Mouse (Mus musculus) erythroblast, embryonic 14.5 days (primary cell): Measurements from ENCODE around the gene Gm10203. TPM values are rescaled to one million over a fixed set of nuclear protein-coding genes. Genes with fewer than 3 reads are reported as not detected.

Source experiments
- H3K27me3 ChIP-seq: 2 replicates; pipeline ENCODE4 v1.6.1; 2012; ENCODE audit warnings: inconsistent platforms; ENCODE audit not compliant: control insufficient read depth
- H3K36me3 ChIP-seq: 2 replicates; pipeline ENCODE4 v1.6.1; 2012; ENCODE audit warnings: mild to moderate bottlenecking, inconsistent platforms; ENCODE audit not compliant: control insufficient read depth
- H3K4me1 ChIP-seq: 2 replicates; pipeline ENCODE4 v1.6.1; 2012; ENCODE audit warnings: inconsistent platforms; ENCODE audit not compliant: control insufficient read depth
- H3K4me3 ChIP-seq: replicated peaks from 2 replicates; pipeline ENCODE3; 2012; ENCODE audit warnings: moderate library complexity, mild to moderate bottlenecking, inconsistent platforms
- H3K9me3 ChIP-seq: 2 replicates; pipeline ENCODE4 v1.6.1; 2012; ENCODE audit warnings: low read length, inconsistent platforms, mixed read lengths; ENCODE audit not compliant: control insufficient read depth
- GATA1 ChIP-seq: IDR thresholded peaks from 2 replicates; pipeline ENCODE4 v1.6.1; 2012; ENCODE audit warnings: low read length, inconsistent platforms, mixed read lengths
- TAL1 ChIP-seq: IDR thresholded peaks from 3 replicates; pipeline ENCODE4 v1.6.1; 2012; ENCODE audit warnings: low read length, inconsistent platforms, mixed read lengths
- polyA plus RNA-seq: library from polyadenylated mRNA; stranded (reverse); fragments of >175 nt; gene quantifications from 2 replicates; pipeline ENCODE4 v1.2.3, GENCODE M21; 2012

Gene Gm10203
- polyA plus RNA-seq, 1 experiment = not detected

DNA sequence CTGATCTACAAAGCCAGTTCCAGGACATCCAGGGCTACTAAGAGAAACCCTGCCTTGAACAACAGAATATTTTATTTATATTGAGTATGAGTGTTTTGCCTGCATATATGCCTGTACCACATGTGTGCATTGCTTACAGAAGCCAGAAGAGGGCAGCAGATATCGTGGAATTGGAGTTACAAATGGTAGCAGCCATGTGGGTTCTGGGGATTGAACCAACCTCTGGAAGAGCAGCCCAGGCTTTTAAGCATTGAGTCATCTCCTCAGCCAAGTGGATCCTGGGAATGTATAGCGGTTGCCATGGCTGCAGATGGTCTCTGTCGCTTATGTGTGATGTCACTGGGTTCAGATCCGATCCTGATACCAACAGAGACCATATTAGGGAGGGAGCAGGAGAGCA lies 3.3 kb upstream of the Gm10203 start:
- Histone ChIP-seq H3K4me1 (no peaks in the 10 kb centered on the region), H3K27me3 (no peaks in the 10 kb centered on the region), H3K36me3 (no peaks in the 10 kb centered on the region), H3K4me3 (no peak overlapping the region), H3K9me3 (no peaks in the 10 kb centered on the region)
- TF ChIP-seq GATA1 = no peak
- TF ChIP-seq TAL1 = no peak

DNA sequence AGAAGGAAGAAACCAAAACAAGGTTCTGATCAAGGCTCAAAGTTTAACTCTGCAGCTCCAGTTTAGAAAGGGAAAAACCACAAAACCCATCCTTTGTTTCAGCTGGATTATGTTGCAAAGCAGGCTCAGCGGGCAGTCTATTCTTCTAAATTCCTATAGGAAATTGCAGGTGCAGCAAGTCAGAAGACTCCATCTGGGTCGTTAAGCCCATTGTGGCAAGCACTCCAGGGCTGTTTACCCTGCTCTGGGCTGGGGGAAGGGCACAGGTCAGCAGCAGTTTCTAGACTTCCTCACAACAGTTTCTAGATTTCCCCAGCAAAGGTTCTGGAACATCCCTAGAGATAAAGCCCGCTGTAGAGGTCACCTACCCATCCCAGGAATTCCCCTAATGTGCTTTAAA lies 1.1 kb downstream of the Gm10203 start:
- Histone ChIP-seq H3K27me3 (no peaks in the 10 kb centered on the region), H3K4me3 (no peak overlapping the region), H3K9me3 (no peaks in the 10 kb centered on the region), H3K36me3 (no peaks in the 10 kb centered on the region), H3K4me1 (peaks cover 4% of the 10 kb centered on the region; the same call in 1 of the 2 replicates)
- TF ChIP-seq GATA1 = no peak
- TF ChIP-seq TAL1 = no peak

DNA sequence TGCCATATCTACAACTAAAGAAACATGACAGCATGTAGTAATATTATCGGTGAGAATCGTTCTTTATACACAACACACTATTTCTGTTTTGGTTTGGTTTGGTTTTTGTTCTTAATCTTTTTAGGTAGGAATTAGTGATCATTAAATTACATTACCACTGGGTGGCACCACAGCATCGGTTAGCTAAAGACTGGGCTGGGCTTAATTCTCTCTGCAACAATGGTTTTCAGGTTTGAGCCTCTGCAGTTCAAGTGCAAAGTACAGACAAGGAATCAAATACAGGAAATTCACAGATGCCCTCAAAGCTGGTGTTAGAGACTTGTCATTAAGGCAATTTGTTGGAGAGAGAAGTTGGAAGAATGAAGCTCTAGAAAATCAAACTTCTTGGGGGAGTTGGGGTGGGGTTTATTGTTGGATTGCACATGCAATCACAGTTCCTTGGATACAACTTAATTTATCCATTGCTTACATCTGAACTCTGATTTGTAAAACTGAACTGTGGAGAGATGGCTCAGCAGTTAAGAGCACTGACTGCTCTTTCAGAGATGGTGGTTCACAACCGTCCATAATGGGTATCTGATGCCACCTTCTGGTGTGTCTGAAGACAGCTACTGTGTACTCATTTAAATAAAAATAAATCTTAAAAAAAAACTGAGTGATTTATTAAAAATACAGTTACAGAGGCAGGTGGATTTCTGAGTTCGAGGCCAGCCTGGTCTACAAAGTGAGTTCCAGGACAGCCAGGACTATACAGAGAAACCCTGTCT lies 2.5 kb downstream of the Gm10203 start:
- no peaks in the 10 kb centered on the region for H3K9me3 ChIP-seq
- no peaks in the 10 kb centered on the region for H3K27me3 ChIP-seq
- no peaks in the 10 kb centered on the region for H3K36me3 ChIP-seq
- no peak overlapping the region for H3K4me3 ChIP-seq
- no peak for TF ChIP-seq TAL1
- TF ChIP-seq GATA1 = no peak
- H3K4me1 ChIP-seq = peaks cover 4% of the 10 kb centered on the region; the same call in 1 of the 2 replicates

DNA sequence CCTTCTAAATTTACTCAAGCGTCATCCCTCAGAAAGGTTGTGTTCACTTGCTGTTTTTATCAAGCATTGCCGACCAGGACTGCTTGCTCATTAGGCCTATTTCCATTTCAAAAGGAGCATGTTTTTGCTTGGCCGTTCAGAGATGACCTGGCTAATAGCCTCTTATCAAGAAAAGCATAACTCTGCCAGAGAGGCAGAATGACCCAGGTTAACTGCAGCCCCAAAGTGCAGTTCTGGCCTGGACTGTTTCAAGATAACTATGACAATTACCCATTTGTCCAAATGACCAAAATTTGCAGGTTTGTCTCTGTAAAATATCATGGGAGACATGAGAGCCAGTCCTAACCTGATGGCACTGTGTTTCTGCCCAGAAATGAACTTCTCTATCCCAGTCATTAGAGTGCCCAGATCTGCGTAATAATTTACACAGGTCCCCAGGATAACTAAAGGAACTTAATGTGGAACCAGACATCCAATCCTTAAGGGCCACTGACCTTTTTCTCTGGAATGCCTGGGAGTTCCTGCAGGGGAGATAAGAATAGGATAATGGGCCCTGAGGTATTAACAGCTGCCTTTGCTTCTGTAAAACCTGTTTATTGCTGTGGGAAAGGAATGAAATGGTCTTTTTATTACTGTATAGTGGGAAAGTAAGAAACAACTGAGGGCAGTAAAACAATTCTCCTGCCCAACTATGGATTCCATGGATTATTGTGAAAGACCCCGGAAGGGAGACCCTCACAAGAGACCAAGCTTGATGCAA lies 4.6 kb downstream of the Gm10203 start:
- TF ChIP-seq TAL1 (no peak), GATA1 (no peak)
- Histone ChIP-seq H3K36me3 (no peaks in the 10 kb centered on the region), H3K4me3 (no peak overlapping the region), H3K4me1 (peaks cover 4% of the 10 kb centered on the region; the same call in 1 of the 2 replicates), H3K27me3 (no peaks in the 10 kb centered on the region), H3K9me3 (no peaks in the 10 kb centered on the region)

DNA sequence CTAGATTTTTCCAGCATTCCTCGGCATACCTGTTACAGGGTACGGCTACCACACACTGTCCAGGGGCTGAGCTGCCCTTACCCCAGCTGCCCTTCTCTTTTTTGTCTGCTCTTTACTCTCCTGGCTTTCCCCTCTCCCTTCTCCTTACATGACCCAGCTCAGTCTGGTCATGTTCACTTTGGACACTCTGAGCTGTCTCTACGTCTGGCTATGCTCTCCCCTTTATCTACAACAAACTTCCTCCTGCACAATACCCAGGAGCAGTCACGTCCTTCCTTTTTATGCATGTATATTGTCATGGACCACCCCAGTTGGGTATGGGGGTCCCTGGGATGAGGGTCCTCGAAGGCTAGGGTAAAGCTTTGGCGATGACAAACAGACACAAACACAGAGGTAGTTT lies 5.7 kb downstream of the Gm10203 start:
- H3K4me3 ChIP-seq = no peak overlapping the region
- no peaks in the 10 kb centered on the region for H3K36me3 ChIP-seq
- H3K4me1 ChIP-seq = peaks cover 6% of the 10 kb centered on the region
- no peak for TF ChIP-seq GATA1
- no peak for TF ChIP-seq TAL1
- no peaks in the 10 kb centered on the region for H3K9me3 ChIP-seq
- H3K27me3 ChIP-seq = no peaks in the 10 kb centered on the region

DNA sequence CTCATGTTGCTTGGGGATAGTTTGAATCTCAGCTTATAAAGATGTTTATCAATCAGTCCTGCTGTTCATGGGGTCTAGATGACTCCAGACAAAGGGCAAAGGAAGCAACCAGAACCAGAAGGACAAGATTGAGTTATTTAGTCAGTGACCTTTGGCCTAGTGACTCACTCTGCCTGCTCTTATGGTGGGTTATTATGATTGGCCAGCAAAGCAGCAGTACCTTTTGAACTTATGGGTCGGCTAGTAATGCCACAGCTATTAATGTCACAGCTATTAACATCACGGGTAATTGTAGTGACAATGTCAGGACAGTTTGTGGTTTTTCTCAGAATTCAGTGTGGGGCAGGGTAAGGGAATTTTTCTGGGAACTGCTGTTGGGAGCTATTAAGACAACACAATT lies 8.0 kb downstream of the Gm10203 start:
- TF ChIP-seq GATA1 (no peak), TAL1 (no peak)
- peaks cover 27% of the 10 kb centered on the region for H3K4me1 ChIP-seq
- no peak overlapping the region for H3K4me3 ChIP-seq
- H3K36me3 ChIP-seq = peaks cover 3% of the 10 kb centered on the region
- no peaks in the 10 kb centered on the region for H3K27me3 ChIP-seq
- no peaks in the 10 kb centered on the region for H3K9me3 ChIP-seq

DNA sequence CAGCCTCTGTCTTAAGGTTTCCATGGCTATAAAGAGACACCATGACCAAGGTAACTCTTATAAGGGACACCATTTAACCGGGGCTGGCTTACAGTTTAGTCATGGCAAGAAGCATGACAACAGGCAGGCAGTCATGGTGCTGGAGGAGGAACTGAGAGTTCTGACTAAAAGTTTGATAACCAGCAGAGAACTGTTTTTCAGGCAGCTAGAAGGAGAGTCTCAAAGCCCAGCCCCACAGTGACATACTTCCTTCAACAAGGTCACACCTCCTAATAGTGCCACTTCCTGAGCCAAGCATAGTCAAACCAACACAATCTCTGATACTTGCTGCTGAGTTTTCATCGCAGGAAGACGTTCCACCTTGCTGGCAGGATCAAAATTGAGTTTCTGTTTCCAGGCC lies 9.0 kb downstream of the Gm10203 start:
- Histone ChIP-seq H3K36me3 (peaks cover 6% of the 10 kb centered on the region), H3K4me3 (no peak overlapping the region), H3K4me1 (peaks cover 29% of the 10 kb centered on the region), H3K27me3 (no peaks in the 10 kb centered on the region), H3K9me3 (no peaks in the 10 kb centered on the region)
- no peak for TF ChIP-seq GATA1
- no peak for TF ChIP-seq TAL1

DNA sequence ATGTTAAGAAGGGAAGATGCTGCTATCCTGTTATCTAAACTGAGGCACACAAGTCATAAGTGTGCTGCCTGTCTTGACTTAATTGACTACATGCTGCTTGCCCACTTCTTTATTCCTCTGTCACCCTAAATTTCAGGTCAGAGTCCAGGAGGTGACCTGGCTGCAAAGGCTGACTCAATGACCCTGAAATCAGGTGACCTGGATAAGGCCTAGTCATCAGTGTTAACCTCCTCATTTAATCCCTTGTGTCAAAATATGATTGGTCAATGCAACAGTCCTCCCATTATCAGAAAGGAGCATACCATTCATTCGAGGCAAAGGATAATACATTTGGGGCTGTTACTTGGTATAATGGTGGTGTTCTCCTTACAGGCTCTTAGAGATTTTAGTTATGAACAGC lies 9.5 kb downstream of the Gm10203 start, which contains the start of gene Etfbkmt:
Etfbkmt (plus strand) TSS at position 379 of the 400 bp plus-strand sequence.
- H3K36me3 ChIP-seq = peaks cover 11% of the 10 kb centered on the region
- peaks cover 29% of the 10 kb centered on the region for H3K4me1 ChIP-seq
- no peak within 1 kb of the TSS for H3K4me3 ChIP-seq
- H3K9me3 ChIP-seq = no peaks in the 10 kb centered on the region
- H3K27me3 ChIP-seq = no peaks in the 10 kb centered on the region
- TF ChIP-seq TAL1 = no peak
- TF ChIP-seq GATA1 = no peak

DNA sequence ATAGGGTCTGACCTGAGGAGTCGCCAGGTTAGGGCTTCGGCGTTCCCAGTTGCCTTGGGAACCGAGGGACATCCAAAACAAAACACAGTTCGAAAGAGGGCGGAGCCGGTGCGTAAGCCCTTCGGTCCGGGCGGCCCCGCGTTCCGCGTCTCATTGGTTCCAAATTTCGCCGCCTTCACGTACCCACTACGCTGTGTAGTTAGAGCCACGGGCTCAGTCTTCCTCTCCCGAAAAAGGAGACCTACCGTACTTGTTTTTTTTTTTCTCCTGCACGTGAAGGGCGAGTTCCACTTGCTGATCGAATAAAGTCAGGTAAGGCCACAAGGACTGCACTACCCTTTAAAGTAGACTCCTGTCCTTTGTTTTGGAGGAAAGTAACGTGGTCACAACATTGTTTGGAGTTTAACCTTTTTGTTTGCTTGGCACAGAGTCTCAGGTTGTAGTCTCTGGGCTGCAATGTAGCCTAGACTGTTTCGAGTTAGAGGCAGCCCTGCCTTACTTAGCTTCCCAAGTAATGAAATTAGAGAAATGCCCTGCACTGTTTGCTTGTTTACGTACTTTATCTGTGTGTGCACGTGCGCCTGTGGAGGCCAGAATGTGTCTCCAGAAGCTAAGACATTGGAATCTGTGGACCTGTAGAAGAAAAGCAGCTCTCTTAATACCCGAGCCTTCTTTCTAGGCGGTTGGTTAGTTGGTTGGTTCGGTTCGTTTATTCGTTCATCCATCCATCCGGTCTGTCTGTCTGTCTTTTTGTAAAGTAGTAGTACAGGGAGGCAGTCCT lies 11.6 kb downstream of the Gm10203 start:
- no peaks in the 10 kb centered on the region for H3K27me3 ChIP-seq
- peaks cover 15% of the 10 kb centered on the region for H3K36me3 ChIP-seq
- peak overlapping the region; percentile 71 for H3K4me3 ChIP-seq
- H3K9me3 ChIP-seq = no peaks in the 10 kb centered on the region
- no peak for TF ChIP-seq GATA1
- TF ChIP-seq TAL1 = no peak
- H3K4me1 ChIP-seq = peaks cover 26% of the 10 kb centered on the region
